Mouse (Mus musculus): ENCODE results near the gene Fgfr2.
A peak's percentile ranks its signal among the peaks of the same experiment; 100 is the strongest.

Gene Fgfr2

GRCm38 (mm10) chr7:131861157-131861556, 1262.0 kb downstream of the Fgfr2 start:
- no peak for DNase-seq (ENCODE audit: low read depth, low spot score)

GRCm38 (mm10) chr7:131855641-131856040, 1267.5 kb downstream of the Fgfr2 start:
- no peak for DNase-seq (ENCODE audit: low read depth, low spot score)

- DNase-seq (ENCODE audit: low read depth, low spot score) = no peak
Measured at GRCm38 (mm10) chr7:131850579-131850978, 1272.6 kb downstream of the Fgfr2 start.

- no peak for DNase-seq (ENCODE audit: low read depth, low spot score)
Measured at GRCm38 (mm10) chr7:131846066-131846905, 1276.9 kb downstream of the Fgfr2 start.

- no peak for DNase-seq (ENCODE audit: low read depth, low spot score)
Measured at GRCm38 (mm10) chr7:131830261-131830660, 1292.9 kb downstream of the Fgfr2 start.

- DNase-seq (ENCODE audit: low read depth, low spot score) = no peak
Measured at GRCm38 (mm10) chr7:131826811-131827210, 1296.3 kb downstream of the Fgfr2 start.

- no peak for DNase-seq (ENCODE audit: low read depth, low spot score)
Measured at GRCm38 (mm10) chr7:131817976-131818375, 1305.2 kb downstream of the Fgfr2 start.

- DNase-seq (ENCODE audit: low read depth, low spot score) = no peak
Measured at GRCm38 (mm10) chr7:131816641-131817040, 1306.5 kb downstream of the Fgfr2 start.

- DNase-seq (ENCODE audit: low read depth, low spot score) = no peak
Measured at GRCm38 (mm10) chr7:131812116-131812515, 1311.0 kb downstream of the Fgfr2 start.

- no peak for DNase-seq (ENCODE audit: low read depth, low spot score)
Measured at GRCm38 (mm10) chr7:131810916-131811315, 1312.2 kb downstream of the Fgfr2 start.

- no peak for DNase-seq (ENCODE audit: low read depth, low spot score)
Measured at GRCm38 (mm10) chr7:131809584-131810181, 1313.5 kb downstream of the Fgfr2 start.

GRCm38 (mm10) chr7:131807257-131807656, 1315.9 kb downstream of the Fgfr2 start:
- no peak for DNase-seq (ENCODE audit: low read depth, low spot score)

- DNase-seq (ENCODE audit: low read depth, low spot score) = no peak
Measured at GRCm38 (mm10) chr7:131805525-131806202, 1317.5 kb downstream of the Fgfr2 start.

GRCm38 (mm10) chr7:131800416-131801045, 1322.6 kb downstream of the Fgfr2 start:
- peak; percentile 22 for DNase-seq (ENCODE audit: low read depth, low spot score)

GRCm38 (mm10) chr7:131797161-131797560, 1326.0 kb downstream of the Fgfr2 start:
- no peak for DNase-seq (ENCODE audit: low read depth, low spot score)

GRCm38 (mm10) chr7:131788595-131789206, 1334.4 kb downstream of the Fgfr2 start:
- DNase-seq (ENCODE audit: low read depth, low spot score) = no peak

- DNase-seq (ENCODE audit: low read depth, low spot score) = no peak
Measured at GRCm38 (mm10) chr7:131785721-131786120, 1337.4 kb downstream of the Fgfr2 start.

- DNase-seq (ENCODE audit: low read depth, low spot score) = no peak
Measured at GRCm38 (mm10) chr7:131778271-131778985, 1344.7 kb downstream of the Fgfr2 start.

- no peak for DNase-seq (ENCODE audit: low read depth, low spot score)
Measured at GRCm38 (mm10) chr7:131777461-131778270, 1345.5 kb downstream of the Fgfr2 start.

GRCm38 (mm10) chr7:131776191-131776752, 1346.9 kb downstream of the Fgfr2 start:
- DNase-seq (ENCODE audit: low read depth, low spot score) = no peak

All from CD4-positive, CD25-positive, alpha-beta regulatory T cell, adult 2 months (primary cell).